Mouse (Mus musculus): Measurements from ENCODE around the gene Cfap20.

GRCm38 (mm10) chr8:95439421-95439820 lies 4.8 kb upstream of the Cfap20 start:
- no peak for TF ChIP-seq CTCF (IDR thresholded peaks at IDR 0.05; ENCODE audit: borderline replicate concordance, insufficient read depth, low read depth, low read length)
- no peak for TF ChIP-seq POLR2A (IDR thresholded peaks at IDR 0.05; ENCODE audit: borderline replicate concordance, insufficient read depth, low read length)
